Mouse (Mus musculus) ES-E14 (cell line): ENCODE measurements around the gene Smndc1. TPM values are rescaled to one million over a fixed set of nuclear protein-coding genes. Genes with fewer than 3 reads are reported as not detected.
A peak's percentile ranks its signal among the peaks of the same experiment; 100 is the strongest.

Source experiments
- DNase-seq: peaks from one replicate; pipeline ENCODE4 v3.0.0-alpha.2; 2013; ENCODE audit warnings: low read depth, low spot score
- H3K27ac ChIP-seq: 2 replicates; pipeline ENCODE4 v1.5.1; 2012; ENCODE audit warnings: low read depth, mild to moderate bottlenecking, low read length, moderate library complexity, mixed read lengths; ENCODE audit not compliant: poor library complexity, insufficient read depth, severe bottlenecking
- H3K36me3 ChIP-seq: 2 replicates; pipeline ENCODE4 v1.6.1; 2012; ENCODE audit warnings: mild to moderate bottlenecking, low read length, moderate library complexity, mixed read lengths; ENCODE audit not compliant: control insufficient read depth, poor library complexity, insufficient read depth, severe bottlenecking
- H3K4me1 ChIP-seq, 2 experiments: fragments of 150-350 bp in 1 of 2; sonication (generic) in 1 of 2; 2 replicates each; pipeline ENCODE4 v1.6.1; 2012; ENCODE audit warnings: low read length in 2 of 2, mild to moderate bottlenecking in 1 of 2, mixed read lengths in 1 of 2; ENCODE audit not compliant: control insufficient read depth in 2 of 2, insufficient read depth in 2 of 2, poor library complexity in 1 of 2
- H3K4me3 ChIP-seq, 2 experiments: fragments of 150-350 bp in 1 of 2; sonication (generic) in 1 of 2; 2 replicates each; pipeline ENCODE4 v1.5.1; 2012; ENCODE audit warnings: low read length in 2 of 2, low read depth in 1 of 2, mild to moderate bottlenecking in 1 of 2, mixed read lengths in 1 of 2; ENCODE audit not compliant: insufficient read depth in 1 of 2, poor library complexity in 1 of 2, severe bottlenecking in 1 of 2
- H3K9ac ChIP-seq: 2 replicates; pipeline ENCODE4 v1.6.1; 2012; ENCODE audit warnings: low read depth, mild to moderate bottlenecking, low read length, mixed read lengths; ENCODE audit not compliant: poor library complexity, insufficient read depth, severe bottlenecking
- H3K9me3 ChIP-seq: fragments of 150-350 bp; sonication (generic); 2 replicates; pipeline ENCODE4 v1.6.1; 2012; ENCODE audit warnings: low read depth, mild to moderate bottlenecking, low read length; ENCODE audit not compliant: control insufficient read depth, insufficient read depth
- CHD2 ChIP-seq: IDR thresholded peaks from 2 replicates; pipeline ENCODE4 v1.6.1; 2014; ENCODE audit warnings: mild to moderate bottlenecking, low read depth, low read length, inconsistent platforms
- HCFC1 ChIP-seq: IDR thresholded peaks from 2 replicates; pipeline ENCODE4 v1.6.1; 2012; ENCODE audit warnings: low read length, inconsistent platforms, borderline replicate concordance; ENCODE audit not compliant: insufficient read depth
- MAFK ChIP-seq: IDR thresholded peaks from 2 replicates; pipeline ENCODE4 v1.6.1; 2014; ENCODE audit warnings: mild to moderate bottlenecking, low read depth, low read length, inconsistent platforms; ENCODE audit not compliant: insufficient read depth
- ZC3H11A ChIP-seq: IDR thresholded peaks from 2 replicates; pipeline ENCODE4 v1.6.1; 2012; ENCODE audit warnings: low read depth, mild to moderate bottlenecking, inconsistent platforms, low read length, borderline replicate concordance
- ZNF384 ChIP-seq: IDR thresholded peaks from 2 replicates; pipeline ENCODE4 v1.6.1; 2012; ENCODE audit warnings: low read depth, low read length, inconsistent platforms
- in situ Hi-C, 2 experiments: fragments of 600-800 bp; cut with MboI; formaldehyde crosslinking; loops; one replicate each; pipeline ENCODE4 v1.15.1; 2025; ENCODE audit warnings: low sequenced_read_pairs in 2 of 2, inconsistent platforms in 1 of 2; ENCODE audit not compliant: unreplicated experiment in 2 of 2
- total RNA-seq: library from RNA; depleted of rRNA; stranded (reverse); fragments of 300-350 nt; gene quantifications from 2 replicates; pipeline ENCODE4 v1.2.3, GENCODE M21; 2012

The Smndc1 gene
- total RNA-seq, 1 experiment: 37.4 TPM

- Histone ChIP-seq H3K9me3 (no peaks in the 10 kb centered on the region), H3K36me3 (no peaks in the 10 kb centered on the region), H3K27ac (no peak overlapping the region), H3K4me1 (peaks cover 0 to 7% of the 10 kb centered on the region in 2 experiments; a peak in 1 of 4 replicates), H3K9ac (no peak overlapping the region), H3K4me3 (no peak overlapping the region)
- in situ Hi-C loops: loop anchor here in 1 of 2 experiments (10.0 kb wide), 1 partner anchor 170 kb away; no protein-coding TSS in a partner anchor
- DNase-seq: no peak
- TF ChIP-seq CHD2: no peak
- no peak for TF ChIP-seq ZC3H11A
- TF ChIP-seq HCFC1: no peak
- no peak for TF ChIP-seq ZNF384
- TF ChIP-seq MAFK: no peak
These were observed 14.5 kb upstream of the Smndc1 start for GRCm38 (mm10) chr19:53404837-53405356.

GRCm38 (mm10) chr19:53404219-53404836, 13.9 kb upstream of the Smndc1 start:
- H3K36me3 ChIP-seq: no peaks in the 10 kb centered on the region
- no peak overlapping the region for H3K4me3 ChIP-seq
- no peak overlapping the region for H3K9ac ChIP-seq
- in situ Hi-C loops: loop anchor here in 1 of 2 experiments (10.0 kb wide), 1 partner anchor 170 kb away; no protein-coding TSS in a partner anchor
- no peak for DNase-seq
- H3K27ac ChIP-seq: no peak overlapping the region
- no peaks in the 10 kb centered on the region for H3K9me3 ChIP-seq
- peaks cover 0 to 3% of the 10 kb centered on the region in 2 experiments; a peak in 1 of 4 replicates for H3K4me1 ChIP-seq
- TF ChIP-seq HCFC1 (no peak), ZNF384 (peak; percentile 51; the same call in 1 of the 2 replicates), MAFK (no peak)

DNA sequence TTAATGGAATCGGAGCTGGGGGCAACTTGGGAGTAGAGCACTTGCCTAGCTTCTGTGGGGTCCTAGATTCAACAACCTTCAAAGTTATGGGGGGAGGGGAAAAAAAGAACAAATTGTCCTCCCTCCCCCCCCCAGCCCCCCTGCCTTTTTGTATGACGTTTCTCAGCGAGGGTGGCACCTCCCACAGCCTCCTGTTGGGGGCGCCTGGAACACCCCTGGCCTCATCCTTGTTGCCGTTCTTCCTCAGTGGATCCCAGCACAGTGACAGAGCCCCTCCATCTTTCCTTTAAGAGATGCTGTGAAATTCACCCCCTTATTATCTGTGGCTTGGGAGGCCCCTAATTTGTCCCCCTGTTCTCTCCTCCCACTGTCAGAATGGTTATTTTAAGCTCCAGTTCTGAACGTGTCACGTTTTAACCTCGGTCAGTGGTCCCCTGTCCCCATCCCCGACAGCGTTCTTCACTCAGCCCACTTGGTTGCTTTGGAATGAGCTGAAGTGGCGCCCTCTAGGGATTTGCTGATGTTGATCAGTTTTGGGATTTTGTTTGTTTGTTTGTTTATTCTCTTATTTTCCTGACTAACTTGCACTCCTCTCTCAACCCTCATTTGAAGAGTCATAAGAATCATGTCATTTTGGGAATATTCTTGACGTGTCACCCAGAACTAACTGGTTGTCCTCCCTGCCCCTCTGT, 12.5 kb upstream of the Smndc1 start:
- in situ Hi-C loops: loop anchor here in 1 of 2 experiments (10.0 kb wide), 1 partner anchor 172 kb away; no protein-coding TSS in a partner anchor
- DNase-seq: no peak
- Histone ChIP-seq H3K4me3 (peak overlapping the region; percentile 26 to 74; a peak in 3 of 4 replicates), H3K36me3 (no peaks in the 10 kb centered on the region), H3K27ac (no peak overlapping the region), H3K9me3 (no peaks in the 10 kb centered on the region), H3K9ac (no peak overlapping the region), H3K4me1 (peaks cover under 1 to 3% of the 10 kb centered on the region in 2 experiments; a peak in 2 of 4 replicates)
- no peak for TF ChIP-seq ZNF384
- TF ChIP-seq HCFC1: no peak
- TF ChIP-seq CHD2: no peak
- TF ChIP-seq MAFK: no peak
- TF ChIP-seq ZC3H11A: no peak

DNA sequence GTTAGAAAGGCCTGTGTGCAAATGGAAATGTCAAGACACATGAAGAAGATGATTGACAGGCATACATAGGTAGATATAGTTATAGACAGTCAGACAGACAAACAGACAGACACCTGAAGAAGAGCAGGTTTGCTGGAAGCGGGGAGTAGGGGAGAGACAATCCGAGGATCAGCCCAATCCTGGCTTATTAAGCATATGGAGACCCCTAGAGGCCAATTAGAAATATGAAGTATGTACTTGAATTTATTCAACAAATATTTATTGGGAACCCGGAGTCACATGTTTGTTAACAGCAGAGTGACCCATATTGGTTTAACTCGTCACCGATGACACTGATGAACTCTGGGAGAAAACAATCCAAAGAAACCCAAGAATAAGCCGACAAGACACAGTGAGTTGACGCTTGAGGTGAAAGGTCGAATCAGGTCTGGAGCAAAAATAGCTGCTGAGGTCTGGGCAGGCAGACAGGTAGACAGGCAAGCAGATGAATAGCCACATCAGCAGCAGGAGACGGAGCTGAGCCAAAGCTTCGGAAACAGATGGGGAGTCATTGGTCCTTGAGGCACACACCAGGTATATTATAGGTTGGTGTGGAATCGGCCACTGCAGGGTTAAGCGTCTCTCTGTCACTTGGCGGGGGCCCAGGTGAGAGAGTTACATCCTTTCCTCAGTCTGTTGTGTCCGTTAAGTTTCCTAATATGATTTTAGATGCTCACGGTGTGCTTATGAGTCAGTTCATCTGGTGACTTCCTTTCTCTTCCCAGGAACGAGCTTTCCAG, 10.1 kb upstream of the Smndc1 start:
- H3K4me3 ChIP-seq: no peak overlapping the region
- no peak overlapping the region for H3K9ac ChIP-seq
- TF ChIP-seq CHD2: no peak
- TF ChIP-seq HCFC1: no peak
- no peak for TF ChIP-seq ZC3H11A
- no peak for TF ChIP-seq ZNF384
- no peak for DNase-seq
- peaks cover 3 to 5% of the 10 kb centered on the region in 2 experiments; a peak in 3 of 4 replicates for H3K4me1 ChIP-seq
- H3K9me3 ChIP-seq: no peaks in the 10 kb centered on the region
- no peaks in the 10 kb centered on the region for H3K36me3 ChIP-seq
- in situ Hi-C loops: loop anchor here in 1 of 2 experiments (10.0 kb wide), 1 partner anchor 174 kb away; no protein-coding TSS in a partner anchor
- H3K27ac ChIP-seq: no peak overlapping the region
